Mouse (Mus musculus) thymus, adult 2 months (tissue): ENCODE data around the gene Gm20517.

Experiments
- CTCF ChIP-seq: fragments of 200-500 bp; IDR thresholded peaks from 2 replicates; pipeline ENCODE4 v1.5.1; 2012; ENCODE audit warnings: mild to moderate bottlenecking, control low read depth, low read length, moderate library complexity, borderline replicate concordance; ENCODE audit not compliant: control insufficient read depth, poor library complexity, insufficient read depth; ENCODE audit errors: extremely low read depth
- POLR2A ChIP-seq: fragments of 200-500 bp; IDR thresholded peaks from 2 replicates; pipeline ENCODE4 v1.6.1; 2012; ENCODE audit warnings: mild to moderate bottlenecking, low read length, control low read depth, moderate library complexity; ENCODE audit not compliant: control insufficient read depth, poor library complexity, insufficient read depth; ENCODE audit errors: extremely low read depth

DNA sequence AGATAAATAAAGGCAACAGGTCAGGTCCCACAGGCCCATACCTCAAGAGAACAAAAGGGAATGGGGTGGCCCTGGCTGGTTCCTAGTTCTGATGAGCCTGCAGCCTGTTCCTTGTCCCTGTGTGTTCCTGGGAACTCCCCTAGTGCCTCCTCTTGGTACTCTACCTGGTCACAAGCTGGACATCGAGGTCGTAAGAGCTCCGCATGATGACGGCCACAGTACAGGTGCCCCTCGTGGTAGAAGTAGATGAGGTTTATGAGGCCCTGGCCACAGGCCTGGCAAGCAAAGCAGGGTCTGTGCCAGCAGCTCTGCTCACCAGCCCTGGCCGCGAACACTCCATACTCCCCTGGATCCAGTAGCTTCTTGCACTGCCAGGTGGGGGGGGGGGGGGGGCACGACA, 78.5 kb downstream of the Gm20517 start:
- TF ChIP-seq CTCF (no peak), POLR2A (no peak)
